Mouse (Mus musculus) stomach, embryonic 16.5 days (tissue): ENCODE measurements around the gene Kdm5b. TPM values are rescaled to one million over a fixed set of nuclear protein-coding genes. Genes with fewer than 3 reads are reported as not detected.

Source experiments
- ATAC-seq: fragments of 200-750 bp; cut with Nextera tagmentation; 2 replicates; pipeline ENCODE4 v1.8.0; 2017; ENCODE audit warnings: moderate number of reproducible peaks, moderate TSS enrichment; ENCODE audit not compliant: insufficient read depth, low FRiP score
- H3K27ac ChIP-seq: fragments of 300-500 bp; sonication (generic); 2 replicates; pipeline ENCODE4 v1.5.1; 2014; ENCODE audit warnings: low read length
- H3K27me3 ChIP-seq: fragments of 300-500 bp; sonication (generic); 2 replicates; pipeline ENCODE4 v1.6.1; 2014; ENCODE audit warnings: low read length, control low read depth, mixed read lengths; ENCODE audit not compliant: control insufficient read depth, insufficient read depth
- H3K36me3 ChIP-seq: fragments of 300-500 bp; sonication (generic); 2 replicates; pipeline ENCODE4 v1.6.1; 2014; ENCODE audit warnings: low read length; ENCODE audit not compliant: control insufficient read depth, insufficient read depth
- H3K4me1 ChIP-seq: fragments of 300-500 bp; sonication (generic); 2 replicates; pipeline ENCODE4 v1.6.1; 2014; ENCODE audit warnings: low read length, control low read depth, mixed read lengths; ENCODE audit not compliant: control insufficient read depth, insufficient read depth
- H3K4me2 ChIP-seq: fragments of 300-500 bp; sonication (generic); 2 replicates; pipeline ENCODE4 v1.6.1; 2014; ENCODE audit warnings: low read depth, low read length, mixed read lengths
- H3K4me3 ChIP-seq: fragments of 300-500 bp; sonication (generic); replicated peaks from 2 replicates; pipeline ENCODE4 v1.5.1; 2014; ENCODE audit warnings: mild to moderate bottlenecking, low read length
- H3K9ac ChIP-seq: fragments of 300-500 bp; sonication (generic); 2 replicates; pipeline ENCODE4 v1.6.1; 2014; ENCODE audit warnings: low read length
- H3K9me3 ChIP-seq: fragments of 300-500 bp; sonication (generic); replicated peaks from 2 replicates; pipeline ENCODE4 v1.6.1; 2016; ENCODE audit warnings: low read length, control low read depth; ENCODE audit not compliant: control insufficient read depth
- WGBS: fragments of 180-500 bp; shearing (Covaris S2); extraction: QIAGEN DNeasy Blood & Tissue Kit; methylation state at CpG from one replicate; pipeline ENCODE4 v1.1.7; 2014; 5-methylcytosine and 5-hydroxymethylcytosine counted together
- polyA plus RNA-seq: library from polyadenylated mRNA; unstranded; fragments of >200 nt; fragmentation: Nextera tagmentation; extraction: Ambion mirVana; gene quantifications from 2 replicates; pipeline ENCODE4 v1.2.1, GENCODE M21; 2015

Kdm5b gene
- polyA plus RNA-seq, 1 experiment from 2014 or later = 48.4 TPM

- H3K36me3 ChIP-seq = peaks cover 12% of the 10 kb centered on the region
- no peak overlapping the region for H3K4me3 ChIP-seq
- H3K27me3 ChIP-seq = no peaks in the 10 kb centered on the region
- WGBS = 81% methylated on average over 9 of the region's 9 CpGs
- ATAC-seq = no peak
- H3K27ac ChIP-seq = no peak overlapping the region
- no peaks in the 10 kb centered on the region for H3K9me3 ChIP-seq
- no peaks in the 10 kb centered on the region for H3K4me1 ChIP-seq
- no peak overlapping the region for H3K9ac ChIP-seq
- H3K4me2 ChIP-seq = no peak overlapping the region
Observed at GRCm38 (mm10) chr1:134597339-134598054, 37.5 kb downstream of the Kdm5b start.

- Histone ChIP-seq H3K4me2 (no peak overlapping the region), H3K4me1 (no peaks in the 10 kb centered on the region), H3K36me3 (peaks cover 7% of the 10 kb centered on the region; the same call in 1 of the 2 replicates), H3K9ac (no peak overlapping the region), H3K27ac (no peak overlapping the region), H3K9me3 (no peaks in the 10 kb centered on the region), H3K4me3 (no peak overlapping the region), H3K27me3 (no peaks in the 10 kb centered on the region)
- no peak for ATAC-seq
- WGBS = 94% methylated on average over 2 of the region's 2 CpGs
Observed at GRCm38 (mm10) chr1:134604086-134604485, 44.1 kb downstream of the Kdm5b start.

- WGBS = 50% methylated on average over 8 of the region's 8 CpGs
- no peak overlapping the region for H3K9ac ChIP-seq
- H3K36me3 ChIP-seq = peaks cover 5% of the 10 kb centered on the region; the same call in 1 of the 2 replicates
- H3K4me3 ChIP-seq = no peak overlapping the region
- no peak for ATAC-seq
- no peaks in the 10 kb centered on the region for H3K27me3 ChIP-seq
- no peaks in the 10 kb centered on the region for H3K9me3 ChIP-seq
- no peak overlapping the region for H3K27ac ChIP-seq
- H3K4me1 ChIP-seq = no peaks in the 10 kb centered on the region
- no peak overlapping the region for H3K4me2 ChIP-seq
Observed at GRCm38 (mm10) chr1:134605670-134606069, 45.7 kb downstream of the Kdm5b start.

GRCm38 (mm10) chr1:134606381-134606780 is 46.4 kb downstream of the Kdm5b start:
- 92% methylated on average over 2 of the region's 2 CpGs for WGBS
- H3K36me3 ChIP-seq = peaks cover 3% of the 10 kb centered on the region; the same call in 1 of the 2 replicates

GRCm38 (mm10) chr1:134607279-134607678 is 47.3 kb downstream of the Kdm5b start:
- 92% methylated on average over 1 of the region's 1 CpGs for WGBS
- peaks cover 6% of the 10 kb centered on the region; the same call in 1 of the 2 replicates for H3K36me3 ChIP-seq

More at GRCm38 (mm10) chr1:134606381-134606780, 46.4 kb downstream of the Kdm5b start:
- Histone ChIP-seq H3K9me3 (no peaks in the 10 kb centered on the region), H3K4me2 (no peak overlapping the region), H3K27me3 (no peaks in the 10 kb centered on the region), H3K9ac (no peak overlapping the region), H3K4me3 (no peak overlapping the region), H3K27ac (no peak overlapping the region), H3K4me1 (no peaks in the 10 kb centered on the region)
- no peak for ATAC-seq

GRCm38 (mm10) chr1:134609172-134609571 is 49.2 kb downstream of the Kdm5b start:
- H3K4me2 ChIP-seq = no peak overlapping the region
- no peak for ATAC-seq
- peaks cover 13% of the 10 kb centered on the region for H3K36me3 ChIP-seq

More at GRCm38 (mm10) chr1:134607279-134607678, 47.3 kb downstream of the Kdm5b start:
- ATAC-seq = no peak
- no peaks in the 10 kb centered on the region for H3K4me1 ChIP-seq
- H3K27ac ChIP-seq = no peak overlapping the region
- H3K9ac ChIP-seq = no peak overlapping the region
- H3K9me3 ChIP-seq = no peaks in the 10 kb centered on the region
- H3K4me3 ChIP-seq = no peak overlapping the region
- H3K4me2 ChIP-seq = no peak overlapping the region
- no peaks in the 10 kb centered on the region for H3K27me3 ChIP-seq

GRCm38 (mm10) chr1:134614554-134614953 is 54.6 kb downstream of the Kdm5b start:
- Histone ChIP-seq H3K4me1 (no peaks in the 10 kb centered on the region), H3K9me3 (no peaks in the 10 kb centered on the region), H3K27me3 (no peaks in the 10 kb centered on the region), H3K27ac (no peak overlapping the region), H3K4me2 (no peak overlapping the region), H3K9ac (no peak overlapping the region), H3K36me3 (peaks cover 32% of the 10 kb centered on the region), H3K4me3 (no peak overlapping the region)
- whole genome bisulfite sequencing = 94% methylated on average over 5 of the region's 5 CpGs
- no peak for ATAC-seq

More at GRCm38 (mm10) chr1:134609172-134609571, 49.2 kb downstream of the Kdm5b start:
- Histone ChIP-seq H3K27ac (no peak overlapping the region), H3K4me3 (no peak overlapping the region), H3K27me3 (no peaks in the 10 kb centered on the region), H3K9ac (no peak overlapping the region), H3K9me3 (no peaks in the 10 kb centered on the region), H3K4me1 (no peaks in the 10 kb centered on the region)
- 41% methylated on average over 4 of the region's 4 CpGs for WGBS

- H3K4me2 ChIP-seq = no peak overlapping the region
- H3K36me3 ChIP-seq = peaks cover 32% of the 10 kb centered on the region
- no peak overlapping the region for H3K4me3 ChIP-seq
- no peak for ATAC-seq
- H3K9me3 ChIP-seq = no peaks in the 10 kb centered on the region
- no peak overlapping the region for H3K9ac ChIP-seq
- 93% methylated on average over 2 of the region's 2 CpGs for WGBS
- no peaks in the 10 kb centered on the region for H3K4me1 ChIP-seq
- H3K27ac ChIP-seq = no peak overlapping the region
- no peaks in the 10 kb centered on the region for H3K27me3 ChIP-seq
Observed at GRCm38 (mm10) chr1:134614988-134615387, 55.0 kb downstream of the Kdm5b start.

GRCm38 (mm10) chr1:134617656-134618055 is 57.7 kb downstream of the Kdm5b start:
- no peaks in the 10 kb centered on the region for H3K27me3 ChIP-seq
- H3K9ac ChIP-seq = no peak overlapping the region
- no peak overlapping the region for H3K4me2 ChIP-seq
- H3K4me3 ChIP-seq = no peak overlapping the region
- H3K27ac ChIP-seq = no peak overlapping the region
- 77% methylated on average over 9 of the region's 9 CpGs for WGBS
- H3K4me1 ChIP-seq = no peaks in the 10 kb centered on the region
- no peaks in the 10 kb centered on the region for H3K9me3 ChIP-seq
- H3K36me3 ChIP-seq = peaks cover 34% of the 10 kb centered on the region
- ATAC-seq = no peak
